Mouse (Mus musculus): ENCODE results near the gene Atp6v1b1. TPM values are rescaled to one million over a fixed set of nuclear protein-coding genes. Genes with fewer than 3 reads are reported as not detected.

The Atp6v1b1 gene
- total and polyA plus RNA-seq, 2 experiments from 2014 or later = 0.07 to 0.77 TPM

- no peaks in the 10 kb centered on the region for H3K9me3 ChIP-seq (ENCODE audit: low read length)
- no peak overlapping the region for H3K27ac ChIP-seq (ENCODE audit: low read depth, low read length)
- DNase-seq (ENCODE audit: low spot score) (no peak), ATAC-seq (ENCODE audit: low FRiP score) (peak; percentile 28; the same call in 1 of the 2 replicates)
- no peaks in the 10 kb centered on the region; the same call in 1 of the 2 replicates for H3K4me1 ChIP-seq (ENCODE audit: insufficient read depth, low read length)
- H3K27me3 ChIP-seq (ENCODE audit: insufficient read depth, low read length) = peaks cover 57% of the 10 kb centered on the region
- peak overlapping the region; percentile 36; the same call in 1 of the 2 replicates for H3K4me2 ChIP-seq (ENCODE audit: low read depth, low read length, poor library complexity, severe bottlenecking)
- H3K4me3 ChIP-seq (ENCODE audit: low read depth, low read length) = peak overlapping the region; percentile 10; the same call in 1 of the 2 replicates
- peaks cover 3% of the 10 kb centered on the region; the same call in 1 of the 2 replicates for H3K36me3 ChIP-seq (ENCODE audit: insufficient read depth, low read length)
- whole genome bisulfite sequencing = 10% methylated on average over 35 of the region's 35 CpGs
- peak; percentile 14 for TF ChIP-seq CTCF (IDR thresholded peaks at IDR 0.05)
- no peak overlapping the region for H3K9ac ChIP-seq (replicated peaks; ENCODE audit: low read length, poor library complexity, severe bottlenecking)
Measured at GRCm38 (mm10) chr6:83762880-83763431, 20.2 kb downstream of the Atp6v1b1 start.

DNA sequence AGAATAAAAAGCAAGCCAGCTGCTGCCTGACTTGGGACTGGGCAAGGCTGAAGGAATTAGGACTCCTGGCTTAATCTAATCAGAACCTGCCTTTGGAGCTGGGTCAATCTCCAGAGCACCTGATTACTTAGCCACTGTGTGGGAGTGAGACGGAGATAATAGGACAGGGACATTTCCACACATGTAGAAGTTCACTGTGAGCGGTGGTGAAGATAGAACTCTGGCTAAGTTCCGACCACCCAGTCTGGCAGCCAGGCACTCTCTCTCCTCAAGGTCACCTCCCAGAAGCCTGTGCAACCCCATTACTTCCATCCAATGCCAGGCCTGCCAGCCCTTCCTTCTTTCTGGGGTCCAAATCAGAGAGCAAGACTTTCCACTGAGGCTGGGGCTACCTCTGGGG lies 24.2 kb downstream of the Atp6v1b1 start:
- peaks cover 32% of the 10 kb centered on the region for H3K36me3 ChIP-seq (ENCODE audit: insufficient read depth, low read length)
- no peak overlapping the region for H3K9ac ChIP-seq (replicated peaks; ENCODE audit: low read length, poor library complexity, severe bottlenecking)
- H3K27ac ChIP-seq (ENCODE audit: low read depth, low read length) = no peak overlapping the region
- H3K4me2 ChIP-seq (ENCODE audit: low read depth, low read length, poor library complexity, severe bottlenecking) = no peak overlapping the region
- DNase-seq (ENCODE audit: low spot score) (no peak), ATAC-seq (ENCODE audit: low FRiP score) (no peak)
- H3K4me1 ChIP-seq (ENCODE audit: insufficient read depth, low read length) = no peaks in the 10 kb centered on the region
- H3K9me3 ChIP-seq (ENCODE audit: low read length) = no peaks in the 10 kb centered on the region
- WGBS = 96% methylated on average over 3 of the region's 3 CpGs
- no peak for TF ChIP-seq CTCF (IDR thresholded peaks at IDR 0.05)
- H3K4me3 ChIP-seq (ENCODE audit: low read depth, low read length) = no peak overlapping the region
- peaks cover 29% of the 10 kb centered on the region for H3K27me3 ChIP-seq (ENCODE audit: insufficient read depth, low read length)

GRCm38 (mm10) chr6:83768485-83768884 lies 25.7 kb downstream of the Atp6v1b1 start:
- Histone ChIP-seq H3K27ac (ENCODE audit: low read depth, low read length) (no peak overlapping the region), H3K27me3 (ENCODE audit: insufficient read depth, low read length) (peaks cover 14% of the 10 kb centered on the region; the same call in 1 of the 2 replicates), H3K9ac (replicated peaks; ENCODE audit: low read length, poor library complexity, severe bottlenecking) (no peak overlapping the region), H3K4me3 (ENCODE audit: low read depth, low read length) (no peak overlapping the region), H3K4me1 (ENCODE audit: insufficient read depth, low read length) (no peaks in the 10 kb centered on the region), H3K4me2 (ENCODE audit: low read depth, low read length, poor library complexity, severe bottlenecking) (no peak overlapping the region), H3K36me3 (ENCODE audit: insufficient read depth, low read length) (peaks cover 39% of the 10 kb centered on the region), H3K9me3 (ENCODE audit: low read length) (no peaks in the 10 kb centered on the region)
- WGBS = 81% methylated on average over 5 of the region's 5 CpGs
- DNase-seq (ENCODE audit: low spot score) (no peak), ATAC-seq (ENCODE audit: low FRiP score) (no peak)
- no peak for TF ChIP-seq CTCF (IDR thresholded peaks at IDR 0.05)

- no peak for ATAC-seq (ENCODE audit: low FRiP score)
- 74% methylated on average over 8 of the region's 9 CpGs for WGBS
Measured at GRCm38 (mm10) chr6:83774126-83774525, 31.3 kb downstream of the Atp6v1b1 start.

DNA sequence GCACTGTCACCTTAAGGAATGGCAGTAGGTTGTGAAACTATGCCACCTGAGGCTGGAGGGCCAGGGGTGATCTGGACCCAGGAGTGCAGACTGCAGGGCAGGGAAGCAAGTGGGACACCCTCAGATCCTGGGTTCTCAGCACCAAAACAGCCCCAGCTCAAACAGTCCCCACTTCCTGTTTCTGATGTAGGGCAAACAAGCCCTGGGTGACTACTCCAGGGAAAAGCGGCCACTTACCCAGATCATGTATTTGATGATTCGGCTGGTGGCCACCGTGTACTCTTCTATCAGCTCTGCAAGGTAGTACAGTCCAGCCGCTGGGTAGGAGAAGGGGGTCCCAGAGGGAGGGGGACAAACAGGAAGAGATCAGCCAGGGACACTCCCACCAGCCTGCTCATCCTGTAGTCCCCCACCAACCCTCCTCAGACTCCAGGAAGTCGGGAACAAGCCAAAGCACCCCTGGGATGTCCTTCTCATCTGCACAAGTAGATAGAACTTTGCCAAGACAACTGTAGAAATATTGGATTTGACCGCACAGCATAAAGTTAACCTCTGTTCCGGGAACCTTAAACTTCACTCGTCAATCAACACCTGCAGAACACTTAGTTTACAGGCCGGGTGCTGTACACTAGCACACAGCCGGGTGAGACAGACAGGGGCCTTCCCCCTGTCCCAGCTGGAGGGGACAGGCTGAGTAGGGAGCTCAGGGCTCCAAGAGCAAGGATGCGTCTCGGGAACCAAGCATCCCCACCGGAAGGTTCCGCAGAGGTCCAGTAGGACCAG lies 32.2 kb downstream of the Atp6v1b1 start:
- ATAC-seq (ENCODE audit: low FRiP score) = no peak; the same call in 1 of the 2 replicates
- WGBS = 3% methylated on average over 14 of the region's 14 CpGs
- TF ChIP-seq CTCF (IDR thresholded peaks at IDR 0.05) = no peak

More at GRCm38 (mm10) chr6:83774126-83774525, 31.3 kb downstream of the Atp6v1b1 start:
- DNase-seq (ENCODE audit: low spot score) = no peak
- Histone ChIP-seq H3K9ac (replicated peaks; ENCODE audit: low read length, poor library complexity, severe bottlenecking) (peak overlapping the region; percentile 82; the same call in 1 of the 2 replicates), H3K4me3 (ENCODE audit: low read depth, low read length) (peak overlapping the region; percentile 71), H3K4me2 (ENCODE audit: low read depth, low read length, poor library complexity, severe bottlenecking) (peak overlapping the region; percentile 92), H3K9me3 (ENCODE audit: low read length) (no peaks in the 10 kb centered on the region), H3K27ac (ENCODE audit: low read depth, low read length) (no peak overlapping the region), H3K4me1 (ENCODE audit: insufficient read depth, low read length) (peaks cover 11% of the 10 kb centered on the region; the same call in 1 of the 2 replicates), H3K27me3 (ENCODE audit: insufficient read depth, low read length) (no peaks in the 10 kb centered on the region), H3K36me3 (ENCODE audit: insufficient read depth, low read length) (peaks cover 26% of the 10 kb centered on the region)
- TF ChIP-seq CTCF (IDR thresholded peaks at IDR 0.05) = no peak

More for the DNA sequence above, 32.2 kb downstream of the Atp6v1b1 start:
- Histone ChIP-seq H3K27me3 (ENCODE audit: insufficient read depth, low read length) (no peaks in the 10 kb centered on the region), H3K9me3 (ENCODE audit: low read length) (no peaks in the 10 kb centered on the region), H3K4me2 (ENCODE audit: low read depth, low read length, poor library complexity, severe bottlenecking) (peak overlapping the region; percentile 92), H3K9ac (replicated peaks; ENCODE audit: low read length, poor library complexity, severe bottlenecking) (peak overlapping the region; percentile 82), H3K4me3 (ENCODE audit: low read depth, low read length) (peak overlapping the region; percentile 71), H3K4me1 (ENCODE audit: insufficient read depth, low read length) (peaks cover 11% of the 10 kb centered on the region; the same call in 1 of the 2 replicates), H3K27ac (ENCODE audit: low read depth, low read length) (peak overlapping the region; percentile 74), H3K36me3 (ENCODE audit: insufficient read depth, low read length) (peaks cover 20% of the 10 kb centered on the region)
- DNase-seq (ENCODE audit: low spot score) = peak; percentile 9

Measured in midbrain, postnatal 0 days (tissue).